In genomic region chr13:5315011-5315410, GRCm38 (mm10) we compare ENCODE assay signal across 20 mouse cellular contexts.
DNase-seq lines count a peak whose midpoint lies in the region; ATAC-seq lines count a peak whose summit lies in the region.
"Had no signal": no experiment of that assay in that cellular context is flagged by ENCODE, and none has a peak within 500 bp of the region (broad histone marks: within the 10 kb centered on the region; RNA-seq: fewer than 3 reads in every experiment).

No protein-coding gene starts in this region.

- H3K27me3 ChIP-seq in kidney, embryonic 16.5 days (ENCODE audit: insufficient read depth, low read length): no peaks in the 10 kb centered on the region
- H3K27me3 ChIP-seq: CH12.LX; liver, embryonic 13.5 days; midbrain, embryonic 13.5 days had no signal

- peak; percentile 1 for DNase-seq in adrenal gland, adult 8-10 months
- no peak for DNase-seq in adrenal gland, adult 2 months
- peak; percentile 6 for DNase-seq in kidney, adult 11 months
- DNase-seq in 3T3-L1 (ENCODE audit: low read depth, low spot score) (peak; percentile 6), liver (no peak)
- DNase-seq in heart, postnatal 25 days (ENCODE audit: low spot score): peak; percentile 8
- DNase-seq in spleen, postnatal 4 days (ENCODE audit: low spot score in 2 of 2): no peak
- DNase-seq: cerebellum, adult 11-12 months; cerebellum, postnatal 36 days; liver, embryonic 13.5 days; retina, postnatal 1 day; spleen, adult 18-20 months; thymus, postnatal 25 days had no signal

- WGBS in kidney, embryonic 16.5 days: 32% methylated on average over 1 of the region's 1 CpGs

- H3K27ac ChIP-seq in kidney, embryonic 16.5 days (ENCODE audit: low read length): no peak overlapping the region
- H3K27ac ChIP-seq: hindbrain, embryonic 14.5 days; limb, embryonic 10.5 days; liver, embryonic 13.5 days; midbrain, embryonic 13.5 days had no signal

- no peak overlapping the region for H3K4me2 ChIP-seq in kidney, embryonic 16.5 days (replicated peaks; ENCODE audit: low read depth, low read length)
- H3K4me2 ChIP-seq: hindbrain, embryonic 14.5 days; liver, embryonic 13.5 days; midbrain, embryonic 13.5 days had no signal

- intact Hi-C loops in heart, postnatal 25 days (cut with DNase I): loop anchor here (5.0 to 10.0 kb wide), 3 partner anchors 50 to 650 kb away; no protein-coding TSS in a partner anchor

- no peak for ATAC-seq in kidney, embryonic 16.5 days (ENCODE audit: low FRiP score, low TSS enrichment)
- ATAC-seq: intestine, postnatal 0 days; midbrain, embryonic 13.5 days had no signal

- H3K36me3 ChIP-seq in kidney, embryonic 16.5 days (ENCODE audit: insufficient read depth, low read length): no peaks in the 10 kb centered on the region
- H3K36me3 ChIP-seq: limb, embryonic 10.5 days; liver, embryonic 13.5 days; midbrain, embryonic 13.5 days had no signal

- no peaks in the 10 kb centered on the region for H3K4me1 ChIP-seq in kidney, embryonic 16.5 days (ENCODE audit: insufficient read depth, low read length)
- H3K4me1 ChIP-seq: limb, embryonic 10.5 days; liver, embryonic 13.5 days had no signal

- no peaks in the 10 kb centered on the region for H3K9me3 ChIP-seq in kidney, embryonic 16.5 days (ENCODE audit: low read length)
- H3K9me3 ChIP-seq: limb, embryonic 10.5 days; liver, embryonic 13.5 days; midbrain, embryonic 13.5 days had no signal

- no peak overlapping the region for H3K9ac ChIP-seq in kidney, embryonic 16.5 days (replicated peaks; ENCODE audit: low read length)
- H3K9ac ChIP-seq: hindbrain, embryonic 14.5 days; liver, embryonic 13.5 days; midbrain, embryonic 13.5 days had no signal

- no peak overlapping the region for H3K4me3 ChIP-seq in kidney, embryonic 16.5 days (ENCODE audit: low read length)
- H3K4me3 ChIP-seq: limb, embryonic 10.5 days; liver, embryonic 13.5 days; midbrain, embryonic 13.5 days; myocyte had no signal

Comparison
In these comparisons a context has a peak if more than half of its experiments do, and no peak if none do; other contexts are left out.
1. DNase-seq: peak in adrenal gland, adult 8-10 months (single experiment), kidney, adult 11 months (single experiment), 3T3-L1 (single experiment) and heart, postnatal 25 days (single experiment); none in adrenal gland, adult 2 months (single experiment), liver (single experiment) and spleen, postnatal 4 days (0 of 2).